Mouse (Mus musculus): Measurements from ENCODE around the gene Olfr149.
"Not testable (repeated sequence)": the region's sequence is repeated elsewhere in the genome, so short reads cannot be mapped to it uniquely, and the experiment has no call there.

Olfr149 gene

DNA sequence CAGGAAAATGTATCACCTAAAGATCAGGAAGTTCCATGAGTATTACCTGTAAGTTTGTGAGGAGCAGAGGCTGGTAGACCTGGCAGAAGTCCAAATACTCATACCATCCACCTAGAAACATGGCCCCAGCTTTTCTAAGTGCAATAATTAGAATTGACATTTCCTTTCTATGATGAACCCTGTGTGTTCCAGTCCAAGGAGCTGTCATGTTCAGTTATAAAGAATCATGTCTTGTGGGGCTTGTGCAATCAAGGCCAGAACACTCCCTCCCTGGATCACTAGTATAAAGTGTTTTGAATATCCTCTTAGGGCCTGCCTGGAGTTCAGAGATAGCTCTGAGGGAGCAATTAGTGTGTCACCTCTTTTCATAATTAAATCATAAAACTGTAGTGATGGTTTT lies at the start of gene Olfr149:
Gene Olfr149, minus strand, starts transcription at position 101 of the 400 bp plus-strand sequence.
- DNase-seq: no peak

- DNase-seq: no peak
Observed at GRCm38 (mm10) chr9:39746428-39746827, 39.5 kb upstream of the Olfr149 start.

- no peak for DNase-seq
Observed at GRCm38 (mm10) chr9:39745949-39746348, 39.0 kb upstream of the Olfr149 start, which contains the start of gene Olfr967. Gene Olfr967, plus strand, starts transcription at chr9:39746249.

GRCm38 (mm10) chr9:39740741-39741140 lies 33.8 kb upstream of the Olfr149 start:
- DNase-seq: no peak

- DNase-seq: no peak
Observed at GRCm38 (mm10) chr9:39730678-39731077, 23.8 kb upstream of the Olfr149 start, which contains the start of gene Olfr150. Gene Olfr150, plus strand, starts transcription at chr9:39730978.

DNA sequence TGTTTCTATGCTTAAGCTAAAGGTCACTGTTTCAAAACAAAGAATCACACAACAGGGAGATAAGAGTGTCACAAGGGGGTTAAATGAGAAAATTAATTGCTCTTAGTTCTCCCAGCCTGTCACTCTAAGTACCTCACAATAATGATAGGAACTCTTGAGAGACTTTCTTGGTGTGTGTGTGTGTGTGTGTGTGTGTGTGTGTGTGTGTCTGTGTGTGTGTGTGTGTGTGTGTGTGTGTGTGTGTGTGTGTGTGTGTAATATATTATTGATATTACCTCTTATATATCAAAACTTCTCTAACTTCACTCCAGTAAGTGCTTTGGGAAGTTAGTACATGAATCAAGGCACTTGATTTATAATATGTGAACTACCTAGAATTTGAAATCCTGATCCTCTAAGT lies 4.1 kb upstream of the Olfr149 start, which contains the start of gene Olfr965:
Gene Olfr965, plus strand, starts transcription at position 301 of the 400 bp plus-strand sequence.
- no peak for DNase-seq

- peak in 1 of 2 experiments; percentile 34 for DNase-seq
Observed at GRCm38 (mm10) chr9:39708958-39709357, 2.0 kb upstream of the Olfr149 start.

DNA sequence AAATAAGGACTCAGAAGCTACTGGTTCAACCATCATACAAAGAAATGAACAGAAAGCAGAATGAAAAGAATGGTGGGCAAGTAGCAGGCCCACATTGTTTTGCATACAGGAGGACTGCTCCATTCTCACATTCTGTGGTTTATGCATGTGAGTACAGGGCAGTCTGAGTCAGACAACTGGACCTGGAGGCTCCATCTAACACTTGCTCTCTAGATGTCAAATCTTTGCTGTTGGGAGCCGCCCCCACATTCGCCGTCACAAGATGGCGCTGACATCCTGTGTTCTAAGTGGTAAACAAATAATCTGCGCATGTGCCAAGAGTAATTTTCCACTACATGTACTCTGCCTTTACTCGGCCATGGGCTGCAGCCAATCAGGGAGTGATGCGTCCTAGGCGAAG lies 5.8 kb downstream of the Olfr149 start:
- not testable (repeated sequence) for DNase-seq

DNA sequence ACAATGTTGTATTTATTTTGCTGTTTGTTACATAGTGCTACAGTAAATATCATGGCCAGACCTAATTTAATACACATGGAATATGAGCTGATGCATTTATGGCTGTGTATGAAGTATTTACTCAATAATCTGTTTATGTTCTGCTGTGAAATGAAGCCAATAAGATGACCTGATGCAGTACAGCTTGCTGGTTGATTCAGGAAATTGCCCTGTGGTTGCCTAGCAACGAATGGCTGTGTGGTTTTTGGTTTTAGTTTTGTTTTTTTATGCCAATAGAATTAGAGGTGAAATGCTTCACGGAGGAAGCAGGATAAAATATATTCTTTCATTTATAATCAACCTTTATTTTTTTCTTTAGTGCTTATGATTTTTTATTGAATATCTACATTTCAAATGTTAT lies 27.6 kb downstream of the Olfr149 start:
- DNase-seq: no peak

DNA sequence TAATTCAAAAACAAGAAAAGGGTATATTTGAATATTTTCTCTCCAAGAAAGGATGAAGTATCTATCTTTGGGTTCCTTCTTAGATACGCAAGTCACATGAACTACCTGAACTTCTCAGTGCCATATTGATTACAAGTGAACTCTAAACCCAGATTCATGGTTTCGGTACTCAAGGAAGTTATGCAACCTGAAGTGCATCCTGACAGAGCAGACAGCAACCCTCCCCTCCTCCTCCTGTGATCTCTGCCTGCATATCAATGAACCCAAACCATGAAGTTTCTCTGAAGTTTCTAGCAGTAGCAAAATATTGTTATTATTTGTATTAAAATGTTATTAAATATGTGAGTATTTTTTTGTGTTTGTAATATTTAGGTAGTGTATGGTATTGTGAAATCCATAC lies 28.4 kb downstream of the Olfr149 start:
- DNase-seq: no peak

GRCm38 (mm10) chr9:39674820-39675219 lies 32.1 kb downstream of the Olfr149 start:
- no peak for DNase-seq

GRCm38 (mm10) chr9:39669723-39670122 lies 37.2 kb downstream of the Olfr149 start:
- no peak for DNase-seq

- DNase-seq: no peak
Observed at GRCm38 (mm10) chr9:39666905-39667304, 40.0 kb downstream of the Olfr149 start, which contains the start of gene Olfr963. Gene Olfr963, plus strand, starts transcription at chr9:39667205.

- DNase-seq: no peak
Observed at GRCm38 (mm10) chr9:39654756-39655396, 52.0 kb downstream of the Olfr149 start.
